Mouse (Mus musculus): Measurements from ENCODE around the gene Mras. TPM values are rescaled to one million over a fixed set of nuclear protein-coding genes. Genes with fewer than 3 reads are reported as not detected.

The Mras gene
- polyA plus RNA-seq, 1 experiment from 2014 or later, result 11.4 TPM

GRCm38 (mm10) chr9:99397056-99397815 is 39.9 kb downstream of the Mras start:
- H3K4me3 ChIP-seq (replicated peaks), result no peak overlapping the region
- no peaks in the 10 kb centered on the region for H3K27me3 ChIP-seq
- H3K4me2 ChIP-seq, result no peak overlapping the region
- WGBS, result 85% methylated on average over 13 of the region's 13 CpGs
- H3K36me3 ChIP-seq, result peaks cover 9% of the 10 kb centered on the region; the same call in 1 of the 2 replicates
- 0 out of 2 replicates have a peak, but pooled peaks cover 3% of the 10 kb centered on the region for H3K4me1 ChIP-seq
- no peak overlapping the region for H3K27ac ChIP-seq
- H3K9ac ChIP-seq, result no peak overlapping the region
- H3K9me3 ChIP-seq (replicated peaks), result no peaks in the 10 kb centered on the region
- ATAC-seq (replicated peaks; ENCODE audit: low FRiP score), result no peak

- Histone ChIP-seq H3K27me3 (no peaks in the 10 kb centered on the region), H3K36me3 (peaks cover 13% of the 10 kb centered on the region; the same call in 1 of the 2 replicates)
- no peak for ATAC-seq (replicated peaks; ENCODE audit: low FRiP score)
These were observed 42.8 kb downstream of the Mras start for GRCm38 (mm10) chr9:99394366-99394765.

GRCm38 (mm10) chr9:99393146-99393545 is 44.0 kb downstream of the Mras start:
- no peak overlapping the region for H3K27ac ChIP-seq
- H3K4me2 ChIP-seq, result no peak overlapping the region
- H3K36me3 ChIP-seq, result peaks cover 13% of the 10 kb centered on the region; the same call in 1 of the 2 replicates
- H3K9ac ChIP-seq, result no peak overlapping the region
- 0 out of 2 replicates have a peak, but pooled peaks cover 3% of the 10 kb centered on the region for H3K4me1 ChIP-seq
- H3K9me3 ChIP-seq (replicated peaks), result no peaks in the 10 kb centered on the region
- no peaks in the 10 kb centered on the region for H3K27me3 ChIP-seq
- ATAC-seq (replicated peaks; ENCODE audit: low FRiP score), result no peak
- no peak overlapping the region for H3K4me3 ChIP-seq (replicated peaks)
- 91% methylated on average over 8 of the region's 8 CpGs for WGBS

More at GRCm38 (mm10) chr9:99394366-99394765, 42.8 kb downstream of the Mras start:
- H3K27ac ChIP-seq, result no peak overlapping the region
- H3K4me3 ChIP-seq (replicated peaks), result no peak overlapping the region
- H3K9ac ChIP-seq, result no peak overlapping the region
- no peak overlapping the region for H3K4me2 ChIP-seq
- H3K4me1 ChIP-seq, result 0 out of 2 replicates have a peak, but pooled peaks cover 3% of the 10 kb centered on the region
- H3K9me3 ChIP-seq (replicated peaks), result no peaks in the 10 kb centered on the region
- WGBS, result 72% methylated on average over 11 of the region's 11 CpGs

GRCm38 (mm10) chr9:99391557-99391956 is 45.6 kb downstream of the Mras start:
- Histone ChIP-seq H3K27ac (no peak overlapping the region), H3K4me3 (replicated peaks) (no peak overlapping the region), H3K9me3 (replicated peaks) (no peaks in the 10 kb centered on the region), H3K36me3 (peaks cover 13% of the 10 kb centered on the region; the same call in 1 of the 2 replicates), H3K4me1 (0 out of 2 replicates have a peak, but pooled peaks cover 3% of the 10 kb centered on the region), H3K9ac (no peak overlapping the region), H3K4me2 (no peak overlapping the region), H3K27me3 (no peaks in the 10 kb centered on the region)
- ATAC-seq (replicated peaks; ENCODE audit: low FRiP score), result no peak
- WGBS, result 96% methylated on average over 10 of the region's 10 CpGs

GRCm38 (mm10) chr9:99390716-99391115 is 46.5 kb downstream of the Mras start:
- WGBS, result 49% methylated on average over 2 of the region's 2 CpGs
- Histone ChIP-seq H3K4me1 (0 out of 2 replicates have a peak, but pooled peaks cover 3% of the 10 kb centered on the region), H3K4me2 (no peak overlapping the region), H3K27me3 (no peaks in the 10 kb centered on the region), H3K36me3 (peaks cover 13% of the 10 kb centered on the region; the same call in 1 of the 2 replicates), H3K9me3 (replicated peaks) (no peaks in the 10 kb centered on the region), H3K9ac (no peak overlapping the region), H3K4me3 (replicated peaks) (no peak overlapping the region), H3K27ac (no peak overlapping the region)
- no peak for ATAC-seq (replicated peaks; ENCODE audit: low FRiP score)

- Histone ChIP-seq H3K4me3 (replicated peaks) (no peak overlapping the region), H3K9me3 (replicated peaks) (no peaks in the 10 kb centered on the region), H3K27ac (no peak overlapping the region), H3K36me3 (peaks cover 13% of the 10 kb centered on the region; the same call in 1 of the 2 replicates), H3K9ac (no peak overlapping the region), H3K27me3 (no peaks in the 10 kb centered on the region), H3K4me1 (0 out of 2 replicates have a peak, but pooled peaks cover 3% of the 10 kb centered on the region), H3K4me2 (no peak overlapping the region)
- WGBS, result 61% methylated on average over 5 of the region's 5 CpGs
- no peak for ATAC-seq (replicated peaks; ENCODE audit: low FRiP score)
These were observed 47.0 kb downstream of the Mras start for GRCm38 (mm10) chr9:99390201-99390600.

- Histone ChIP-seq H3K27me3 (no peaks in the 10 kb centered on the region), H3K36me3 (peaks cover 13% of the 10 kb centered on the region; the same call in 1 of the 2 replicates), H3K9ac (no peak overlapping the region), H3K4me1 (0 out of 2 replicates have a peak, but pooled peaks cover 2% of the 10 kb centered on the region), H3K9me3 (replicated peaks) (no peaks in the 10 kb centered on the region), H3K27ac (no peak overlapping the region), H3K4me3 (replicated peaks) (no peak overlapping the region), H3K4me2 (no peak overlapping the region)
- 71% methylated on average over 8 of the region's 8 CpGs for WGBS
- ATAC-seq (replicated peaks; ENCODE audit: low FRiP score), result no peak
These were observed 47.7 kb downstream of the Mras start for GRCm38 (mm10) chr9:99389506-99389905.

- Histone ChIP-seq H3K36me3 (peaks cover 13% of the 10 kb centered on the region; the same call in 1 of the 2 replicates), H3K27ac (no peak overlapping the region), H3K4me2 (no peak overlapping the region), H3K9ac (no peak overlapping the region), H3K4me3 (replicated peaks) (no peak overlapping the region), H3K9me3 (replicated peaks) (no peaks in the 10 kb centered on the region), H3K27me3 (no peaks in the 10 kb centered on the region), H3K4me1 (no peaks in the 10 kb centered on the region)
- ATAC-seq (replicated peaks; ENCODE audit: low FRiP score), result no peak
- 70% methylated on average over 9 of the region's 9 CpGs for WGBS
These were observed 48.3 kb downstream of the Mras start for GRCm38 (mm10) chr9:99388856-99389255.

GRCm38 (mm10) chr9:99388078-99388477 is 49.1 kb downstream of the Mras start:
- H3K9me3 ChIP-seq (replicated peaks), result no peaks in the 10 kb centered on the region
- no peaks in the 10 kb centered on the region for H3K27me3 ChIP-seq
- no peak overlapping the region for H3K4me2 ChIP-seq
- H3K27ac ChIP-seq, result no peak overlapping the region
- peaks cover 13% of the 10 kb centered on the region; the same call in 1 of the 2 replicates for H3K36me3 ChIP-seq
- no peak overlapping the region for H3K9ac ChIP-seq
- ATAC-seq (replicated peaks; ENCODE audit: low FRiP score), result no peak
- WGBS, result 75% methylated on average over 5 of the region's 5 CpGs
- H3K4me3 ChIP-seq (replicated peaks), result no peak overlapping the region
- H3K4me1 ChIP-seq, result no peaks in the 10 kb centered on the region

GRCm38 (mm10) chr9:99382556-99382955 is 54.6 kb downstream of the Mras start:
- ATAC-seq (replicated peaks; ENCODE audit: low FRiP score), result no peak
- H3K27me3 ChIP-seq, result 0 out of 2 replicates have a peak, but pooled peaks cover 4% of the 10 kb centered on the region
- no peak overlapping the region for H3K9ac ChIP-seq
- no peaks in the 10 kb centered on the region for H3K36me3 ChIP-seq
- no peak overlapping the region for H3K27ac ChIP-seq
- no peak overlapping the region for H3K4me3 ChIP-seq (replicated peaks)
- no peaks in the 10 kb centered on the region for H3K4me1 ChIP-seq
- H3K9me3 ChIP-seq (replicated peaks), result no peaks in the 10 kb centered on the region
- 68% methylated on average over 9 of the region's 9 CpGs for WGBS
- H3K4me2 ChIP-seq, result no peak overlapping the region

- Histone ChIP-seq H3K27ac (no peak overlapping the region), H3K9ac (no peak overlapping the region), H3K9me3 (replicated peaks) (no peaks in the 10 kb centered on the region), H3K4me2 (no peak overlapping the region), H3K27me3 (0 out of 2 replicates have a peak, but pooled peaks cover 7% of the 10 kb centered on the region), H3K36me3 (no peaks in the 10 kb centered on the region), H3K4me3 (replicated peaks) (no peak overlapping the region), H3K4me1 (no peaks in the 10 kb centered on the region)
- ATAC-seq (replicated peaks; ENCODE audit: low FRiP score), result no peak
- 76% methylated on average over 5 of the region's 5 CpGs for WGBS
These were observed 58.0 kb downstream of the Mras start for GRCm38 (mm10) chr9:99379194-99379593.

- H3K27me3 ChIP-seq, result 0 out of 2 replicates have a peak, but pooled peaks cover 7% of the 10 kb centered on the region
- no peak overlapping the region for H3K4me3 ChIP-seq (replicated peaks)
- H3K4me2 ChIP-seq, result no peak overlapping the region
- no peak overlapping the region for H3K27ac ChIP-seq
- 7% methylated on average over 14 of the region's 14 CpGs for WGBS
- no peak overlapping the region for H3K9ac ChIP-seq
- H3K4me1 ChIP-seq, result no peaks in the 10 kb centered on the region
- no peaks in the 10 kb centered on the region for H3K9me3 ChIP-seq (replicated peaks)
- no peak for ATAC-seq (replicated peaks; ENCODE audit: low FRiP score)
- H3K36me3 ChIP-seq, result no peaks in the 10 kb centered on the region
These were observed 60.4 kb downstream of the Mras start for GRCm38 (mm10) chr9:99376591-99377418.

Measured in kidney, embryonic 15.5 days (tissue).